Mouse (Mus musculus): ENCODE measurements around the gene Pik3r5. TPM values are rescaled to one million over a fixed set of nuclear protein-coding genes. Genes with fewer than 3 reads are reported as not detected.

Pik3r5 gene
- total and polyA plus RNA-seq, 3 experiments, result 3.5 to 9.4 (median 5.7) TPM

- H3K9ac ChIP-seq (ENCODE audit: insufficient read depth, low read depth), result no peak overlapping the region
- H3K36me3 ChIP-seq (replicated peaks in 1 of 2; ENCODE audit: control insufficient read depth in 1 of 2, insufficient read depth in 1 of 2, low read length in 1 of 2), result peaks cover 0 to 40% of the 10 kb centered on the region in 2 experiments
- no peaks in the 10 kb centered on the region for H3K27me3 ChIP-seq (replicated peaks)
- no peak overlapping the region for H3K27ac ChIP-seq (ENCODE audit: insufficient read depth, low read depth)
- no peaks in the 10 kb centered on the region for H3K79me2 ChIP-seq (replicated peaks; ENCODE audit: control insufficient read depth, extremely low read depth, insufficient read depth, poor library complexity, severe bottlenecking)
- no peak overlapping the region for H3K4me3 ChIP-seq (replicated peaks in 1 of 3; ENCODE audit: low read depth in 2 of 3, low read length in 2 of 3, poor library complexity in 1 of 3)
- dilution Hi-C loops (cut with MboI; ENCODE audit: extremely low pct_ligation_motif_present, extremely low pct_unique_long_range_greater_than_20kb, low sequenced_read_pairs) (no loop called here), in situ Hi-C loops (cut with MboI; ENCODE audit: low pct_ligation_motif_present, low pct_unique_long_range_greater_than_20kb, low sequenced_read_pairs) (no loop called here)
- peaks cover 9 to 39% of the 10 kb centered on the region in 2 experiments for H3K4me1 ChIP-seq (ENCODE audit: control insufficient read depth in 1 of 2, insufficient read depth in 2 of 2)
- H3K9me3 ChIP-seq (replicated peaks; ENCODE audit: low read length), result no peaks in the 10 kb centered on the region
- no peak for DNase-seq (ENCODE audit: extremely low read depth)
- H3K4me2 ChIP-seq (ENCODE audit: insufficient read depth, low read depth, poor library complexity, severe bottlenecking), result no peak overlapping the region
- no peak for TF ChIP-seq CHD1 (IDR thresholded peaks at IDR 0.05; ENCODE audit: low read depth, low read length)
- no peak for TF ChIP-seq ZC3H11A (IDR thresholded peaks at IDR 0.05; ENCODE audit: low read depth, low read length)
- TF ChIP-seq MAFK (IDR thresholded peaks at IDR 0.05; ENCODE audit: insufficient replicate concordance, low read length), result no peak
- no peak for TF ChIP-seq MAX (IDR thresholded peaks at IDR 0.05; ENCODE audit: low read length)
- TF ChIP-seq JUND (conservative IDR thresholded peaks at IDR 0.05; ENCODE audit: low read depth, low read length), result no peak
- TF ChIP-seq EP300 (IDR thresholded peaks at IDR 0.05; ENCODE audit: low read length), result no peak
- no peak for TF ChIP-seq CTCF (conservative IDR thresholded peaks at IDR 0.05 in 1 of 2, IDR thresholded peaks at IDR 0.05 in 1 of 2; ENCODE audit: low read depth in 2 of 2, low read length in 2 of 2)
- no peak for TF ChIP-seq USF2 (conservative IDR thresholded peaks at IDR 0.05; ENCODE audit: low read depth, low read length)
- no peak for TF ChIP-seq MAZ (IDR thresholded peaks at IDR 0.05; ENCODE audit: low read depth, low read length)
- TF ChIP-seq PAX5 (IDR thresholded peaks at IDR 0.05; ENCODE audit: low read length), result no peak
- no peak for TF ChIP-seq ZNF384 (IDR thresholded peaks at IDR 0.05; ENCODE audit: low read depth, low read length)
- no peak for TF ChIP-seq IRF4 (IDR thresholded peaks at IDR 0.05; ENCODE audit: low read depth, low read length)
- no peak for TF ChIP-seq KAT2A (IDR thresholded peaks at IDR 0.05; ENCODE audit: insufficient replicate concordance, low read length)
- no peak for TF ChIP-seq POLR2A (IDR thresholded peaks at IDR 0.05; ENCODE audit: low read depth, low read length)
- TF ChIP-seq ETS1 (conservative IDR thresholded peaks at IDR 0.05; ENCODE audit: low read depth, low read length), result no peak
Measured at GRCm38 (mm10) chr11:68440100-68440499, 8.2 kb downstream of the Pik3r5 start.

- peaks cover 3 to 33% of the 10 kb centered on the region in 2 experiments for H3K4me1 ChIP-seq (ENCODE audit: control insufficient read depth in 1 of 2, insufficient read depth in 2 of 2)
- dilution Hi-C loops (cut with MboI; ENCODE audit: extremely low pct_ligation_motif_present, extremely low pct_unique_long_range_greater_than_20kb, low sequenced_read_pairs), result no loop called here
- no peak overlapping the region for H3K27ac ChIP-seq (ENCODE audit: insufficient read depth, low read depth)
- DNase-seq (ENCODE audit: extremely low read depth), result no peak
- no peaks in the 10 kb centered on the region for H3K9me3 ChIP-seq (replicated peaks; ENCODE audit: low read length)
- no peak overlapping the region for H3K4me2 ChIP-seq (ENCODE audit: insufficient read depth, low read depth, poor library complexity, severe bottlenecking)
- in situ Hi-C loops (cut with MboI; ENCODE audit: low pct_ligation_motif_present, low pct_unique_long_range_greater_than_20kb, low sequenced_read_pairs), result no loop called here
- no peak overlapping the region for H3K9ac ChIP-seq (ENCODE audit: insufficient read depth, low read depth)
- H3K4me3 ChIP-seq (replicated peaks in 1 of 3; ENCODE audit: low read depth in 2 of 3, low read length in 2 of 3, poor library complexity in 1 of 3), result no peak overlapping the region
- H3K79me2 ChIP-seq (replicated peaks; ENCODE audit: control insufficient read depth, extremely low read depth, insufficient read depth, poor library complexity, severe bottlenecking), result no peaks in the 10 kb centered on the region
- no peak for TF ChIP-seq GABPA (IDR thresholded peaks at IDR 0.05; ENCODE audit: insufficient replicate concordance, low read depth, low read length)
- TF ChIP-seq BHLHE40 (IDR thresholded peaks at IDR 0.05; ENCODE audit: low read depth, low read length), result no peak
- TF ChIP-seq ELF1 (IDR thresholded peaks at IDR 0.05; ENCODE audit: low read depth, low read length), result no peak
- no peak for TF ChIP-seq EP300 (IDR thresholded peaks at IDR 0.05; ENCODE audit: low read length)
- no peak for TF ChIP-seq RCOR1 (conservative IDR thresholded peaks at IDR 0.05; ENCODE audit: low read depth, low read length)
- no peak for TF ChIP-seq MEF2A (IDR thresholded peaks at IDR 0.05; ENCODE audit: borderline replicate concordance, low read depth, low read length)
- no peak for TF ChIP-seq TCF12 (IDR thresholded peaks at IDR 0.05; ENCODE audit: low read depth, low read length)
- TF ChIP-seq SIN3A (IDR thresholded peaks at IDR 0.05; ENCODE audit: low read length), result no peak
- TF ChIP-seq USF1 (IDR thresholded peaks at IDR 0.05; ENCODE audit: low read depth, low read length), result no peak
- TF ChIP-seq NELFE (IDR thresholded peaks at IDR 0.05; ENCODE audit: low read depth, low read length), result no peak
- no peaks in the 10 kb centered on the region for H3K27me3 ChIP-seq (replicated peaks)
- peaks cover 0 to 40% of the 10 kb centered on the region in 2 experiments for H3K36me3 ChIP-seq (replicated peaks in 1 of 2; ENCODE audit: control insufficient read depth in 1 of 2, insufficient read depth in 1 of 2, low read length in 1 of 2)
Measured at GRCm38 (mm10) chr11:68440965-68441364, 9.0 kb downstream of the Pik3r5 start.

Data from CH12.LX (cell line).